Mouse (Mus musculus) liver, adult 2 months (tissue): ENCODE measurements around the gene Atp1a2.

Experiments
- CTCF ChIP-seq: fragments of 200-500 bp; IDR thresholded peaks from 2 replicates; pipeline ENCODE4 v1.5.1; 2011; ENCODE audit warnings: low read depth, low read length, control low read depth
- POLR2A ChIP-seq: fragments of 200-500 bp; IDR thresholded peaks from 2 replicates; pipeline ENCODE4 v1.6.1; 2011; ENCODE audit warnings: low read length, control low read depth; ENCODE audit not compliant: insufficient read depth; ENCODE audit errors: extremely low read depth

GRCm38 (mm10) chr1:172274547-172274946 is 23.3 kb downstream of the Atp1a2 start:
- TF ChIP-seq CTCF, result no peak
- TF ChIP-seq POLR2A, result no peak
